Mouse (Mus musculus): ENCODE measurements around the gene Hoxa2.

- TF ChIP-seq CTCF (conservative IDR thresholded peaks at IDR 0.05; ENCODE audit: low read length) (no peak), NANOG (IDR thresholded peaks at IDR 0.05; ENCODE audit: borderline replicate concordance, low read length) (no peak)
Measured at GRCm38 (mm10) chr6:52182793-52183192, 18.2 kb upstream of the Hoxa2 start.

All from E14TG2a.4 (cell line).